Mouse (Mus musculus) thymus, adult 2 months (tissue): ENCODE results near the gene Tmem132d.
"Not testable (repeated sequence)": the region's sequence is repeated elsewhere in the genome, so short reads cannot be mapped to it uniquely, and the experiment has no call there.

ENCODE experiments used
- CTCF ChIP-seq: fragments of 200-500 bp; IDR thresholded peaks from 2 replicates; pipeline ENCODE4 v1.5.1; 2012; ENCODE audit warnings: mild to moderate bottlenecking, control low read depth, low read length, moderate library complexity, borderline replicate concordance; ENCODE audit not compliant: control insufficient read depth, poor library complexity, insufficient read depth; ENCODE audit errors: extremely low read depth
- POLR2A ChIP-seq: fragments of 200-500 bp; IDR thresholded peaks from 2 replicates; pipeline ENCODE4 v1.6.1; 2012; ENCODE audit warnings: mild to moderate bottlenecking, low read length, control low read depth, moderate library complexity; ENCODE audit not compliant: control insufficient read depth, poor library complexity, insufficient read depth; ENCODE audit errors: extremely low read depth

DNA sequence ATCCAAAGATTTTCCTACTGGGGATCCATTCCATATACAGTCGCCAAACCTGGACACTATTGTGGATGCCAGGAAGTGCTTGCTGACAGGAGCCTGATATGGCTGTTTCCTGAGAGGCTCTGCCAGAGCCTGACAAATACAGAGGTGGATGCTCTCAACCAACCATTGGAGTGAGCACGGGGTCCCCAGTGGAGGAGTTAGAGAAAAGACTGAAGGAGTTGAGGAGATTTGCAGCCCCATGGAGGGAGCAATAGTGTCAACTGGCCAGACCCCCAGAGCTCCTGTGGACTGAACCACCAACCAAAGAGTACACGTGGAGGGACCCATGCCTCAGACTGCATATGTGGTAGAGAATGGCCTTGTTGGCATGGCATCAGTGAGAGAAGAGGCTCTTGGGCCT, 490.7 kb downstream of the Tmem132d start:
- not testable (repeated sequence) for TF ChIP-seq POLR2A, CTCF
